Mouse (Mus musculus) heart, adult 2 months (tissue): ENCODE results near the gene Zswim4. TPM values are rescaled to one million over a fixed set of nuclear protein-coding genes. Genes with fewer than 3 reads are reported as not detected.

Source experiments
- DNase-seq, 2 experiments: peaks; one replicate each; pipeline ENCODE4 v3.0.0; 2021
- H3K27ac ChIP-seq: fragments of 200-600 bp; 2 replicates; pipeline ENCODE4 v1.8.1; 2022
- H3K27me3 ChIP-seq: fragments of 200-500 bp; 2 replicates; pipeline ENCODE4 v1.6.1; 2012; ENCODE audit warnings: mild to moderate bottlenecking, low read length, inconsistent platforms, mixed read lengths; ENCODE audit not compliant: control insufficient read depth, insufficient read depth
- H3K36me3 ChIP-seq: fragments of 200-500 bp; 2 replicates; pipeline ENCODE4 v1.6.1; 2012; ENCODE audit warnings: low read length, inconsistent platforms; ENCODE audit not compliant: control insufficient read depth, insufficient read depth
- H3K4me1 ChIP-seq: fragments of 200-500 bp; 2 replicates; pipeline ENCODE4 v1.6.1; 2011; ENCODE audit warnings: low read length; ENCODE audit not compliant: control insufficient read depth, insufficient read depth
- H3K4me3 ChIP-seq: fragments of 200-600 bp; 2 replicates; pipeline ENCODE4 v1.8.1; 2022
- H3K79me2 ChIP-seq: fragments of 200-500 bp; replicated peaks from 2 replicates; pipeline ENCODE4 v1.6.1; 2012; ENCODE audit warnings: mild to moderate bottlenecking, inconsistent platforms, low read length, moderate library complexity, mixed read lengths; ENCODE audit not compliant: control insufficient read depth, insufficient read depth
- H3K9ac ChIP-seq: fragments of 200-500 bp; 2 replicates; pipeline ENCODE4 v1.6.1; 2012; ENCODE audit warnings: low read depth, mild to moderate bottlenecking, control low read depth, inconsistent platforms, low read length, mixed read lengths
- CTCF ChIP-seq: fragments of 200-600 bp; IDR thresholded peaks from 2 replicates; pipeline ENCODE4 v1.8.1; 2022; ENCODE audit warnings: antibody characterized with exemption, mild to moderate bottlenecking, moderate library complexity
- EP300 ChIP-seq: fragments of 200-500 bp; IDR thresholded peaks from 2 replicates; pipeline ENCODE4 v1.6.1; 2011; ENCODE audit warnings: low read depth, low read length, control low read depth; ENCODE audit not compliant: insufficient read depth
- POLR2A ChIP-seq: fragments of 200-500 bp; IDR thresholded peaks from 2 replicates; pipeline ENCODE4 v1.6.1; 2011; ENCODE audit warnings: mild to moderate bottlenecking, low read depth, low read length, control low read depth; ENCODE audit not compliant: insufficient read depth
- WGBS: fragments of 180-500 bp; shearing (Covaris S2); methylation state at CpG from one replicate; pipeline ENCODE4 v1.1.7; 2018; 5-methylcytosine and 5-hydroxymethylcytosine counted together
- intact Hi-C: fragments of 180-260 bp; cut with DNase I; formaldehyde crosslinking; loops from one replicate; pipeline ENCODE4 v1.15.1; 2025
- polyA plus RNA-seq: library from polyadenylated mRNA; depleted of rRNA; stranded (reverse); fragments of >200 nt; gene quantifications from 2 replicates; pipeline ENCODE4 v1.2.3, GENCODE M21; 2012
- total RNA-seq, 2 experiments: library from RNA; stranded (reverse); gene quantifications; 2 replicates each; pipeline ENCODE4 v1.2.3; 2021

The Zswim4 gene
- total and polyA plus RNA-seq, 3 experiments = 6.8 to 10.4 (median 8.2) TPM

DNA sequence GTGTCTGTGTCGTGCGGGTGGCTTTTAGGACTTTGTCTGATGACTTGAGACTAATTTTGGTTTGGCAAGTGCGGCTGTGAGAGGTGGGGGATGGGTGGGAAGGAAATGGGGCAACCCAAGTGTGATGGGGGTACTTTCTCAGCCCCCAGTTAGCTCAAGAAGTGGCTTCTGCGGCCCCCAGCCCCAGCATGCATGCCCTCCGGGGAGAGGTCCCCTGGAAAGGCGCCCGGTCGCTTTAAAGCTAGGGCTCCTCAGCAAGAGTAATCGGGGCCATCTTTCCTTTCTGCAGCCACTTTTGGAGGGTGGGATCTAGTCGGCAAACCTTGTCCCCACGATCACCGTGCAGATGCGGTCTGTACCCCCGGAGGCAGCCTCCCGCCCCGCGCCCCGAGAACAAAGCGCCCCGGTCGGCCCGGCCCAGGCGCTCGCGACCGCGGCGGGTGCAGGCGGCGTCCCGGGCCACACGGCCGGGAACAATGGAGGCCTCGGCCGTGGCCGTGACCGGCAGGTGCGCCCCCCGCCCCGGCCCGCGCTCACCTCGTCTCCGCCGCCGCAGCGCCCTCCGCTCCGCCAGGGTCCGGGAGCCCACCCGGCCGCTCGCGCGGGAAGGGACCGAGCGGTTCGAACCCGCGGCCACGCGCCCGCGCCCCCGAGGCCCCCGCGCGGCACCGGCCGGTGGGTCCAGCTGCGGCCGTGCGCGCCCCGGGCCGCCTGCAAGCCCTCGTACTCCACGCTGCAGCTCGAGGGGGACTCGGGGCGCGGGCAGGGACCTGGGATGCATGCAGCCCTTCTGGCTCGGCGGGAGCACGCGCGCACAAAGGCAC lies 53.4 kb downstream of the Zswim4 start:
- WGBS = 2% methylated on average over 80 of the region's 87 CpGs
- intact Hi-C loops = loop anchor here (10.0 kb wide), 1 partner anchor 439 kb away; the partner anchor contains the start of gene Adgre5
- peak; percentile 47 to 66 for DNase-seq

DNA sequence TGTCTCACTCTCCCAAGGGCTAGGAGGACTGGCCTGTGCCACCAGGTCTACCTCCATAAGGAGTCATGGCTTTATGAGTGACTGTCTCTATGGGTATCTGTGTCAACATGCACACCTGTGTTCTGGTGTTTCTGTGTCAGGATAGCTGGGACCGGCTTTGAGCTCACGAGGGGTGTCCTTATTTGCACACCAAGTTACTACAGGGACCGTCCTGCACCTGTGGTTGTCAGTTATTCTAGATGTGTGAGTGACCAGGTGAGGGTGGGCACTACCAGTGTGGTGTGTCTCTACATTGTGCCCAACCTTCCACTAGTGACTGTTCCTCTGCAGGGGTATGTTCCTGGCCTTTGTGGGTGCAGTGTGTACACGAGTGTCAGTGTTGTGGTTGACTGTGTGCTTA lies 54.0 kb downstream of the Zswim4 start:
- no peaks in the 10 kb centered on the region for H3K27me3 ChIP-seq
- no peak overlapping the region for H3K27ac ChIP-seq
- DNase-seq = no peak
- H3K4me1 ChIP-seq = peaks cover 6% of the 10 kb centered on the region
- TF ChIP-seq EP300 (no peak), CTCF (no peak), POLR2A (no peak)
- WGBS = 73% methylated on average over 4 of the region's 4 CpGs
- H3K36me3 ChIP-seq = no peaks in the 10 kb centered on the region
- peak overlapping the region; percentile 83 for H3K9ac ChIP-seq
- intact Hi-C loops = loop anchor here (10.0 kb wide), 1 partner anchor 438 kb away; the partner anchor contains the start of gene Adgre5
- no peaks in the 10 kb centered on the region for H3K79me2 ChIP-seq
- H3K4me3 ChIP-seq = peak overlapping the region; percentile 58; the same call in 1 of the 2 replicates

More for the DNA sequence above, 53.4 kb downstream of the Zswim4 start:
- Histone ChIP-seq H3K4me3 (peak overlapping the region; percentile 58), H3K27me3 (no peaks in the 10 kb centered on the region), H3K79me2 (no peaks in the 10 kb centered on the region), H3K27ac (peak overlapping the region; percentile 55), H3K36me3 (no peaks in the 10 kb centered on the region), H3K4me1 (peaks cover 6% of the 10 kb centered on the region), H3K9ac (peak overlapping the region; percentile 83)
- TF ChIP-seq EP300 (no peak), POLR2A (no peak), CTCF (no peak)

GRCm38 (mm10) chr8:84180530-84181190 lies 56.2 kb downstream of the Zswim4 start:
- intact Hi-C loops = loop anchor here (2.0 to 10.0 kb wide), 2 partner anchors 32 to 436 kb away; partner anchors contain the start of genes 4930432K21Rik and Adgre5
- Histone ChIP-seq H3K4me3 (no peak overlapping the region; the same call in 1 of the 2 replicates), H3K79me2 (no peaks in the 10 kb centered on the region), H3K27me3 (no peaks in the 10 kb centered on the region), H3K4me1 (peaks cover 4% of the 10 kb centered on the region), H3K27ac (no peak overlapping the region), H3K36me3 (no peaks in the 10 kb centered on the region), H3K9ac (no peak overlapping the region)
- 7% methylated on average over 16 of the region's 16 CpGs for WGBS
- peak; percentile 51 to 57 for DNase-seq
- no peak for TF ChIP-seq CTCF
- no peak for TF ChIP-seq EP300
- TF ChIP-seq POLR2A = no peak

DNA sequence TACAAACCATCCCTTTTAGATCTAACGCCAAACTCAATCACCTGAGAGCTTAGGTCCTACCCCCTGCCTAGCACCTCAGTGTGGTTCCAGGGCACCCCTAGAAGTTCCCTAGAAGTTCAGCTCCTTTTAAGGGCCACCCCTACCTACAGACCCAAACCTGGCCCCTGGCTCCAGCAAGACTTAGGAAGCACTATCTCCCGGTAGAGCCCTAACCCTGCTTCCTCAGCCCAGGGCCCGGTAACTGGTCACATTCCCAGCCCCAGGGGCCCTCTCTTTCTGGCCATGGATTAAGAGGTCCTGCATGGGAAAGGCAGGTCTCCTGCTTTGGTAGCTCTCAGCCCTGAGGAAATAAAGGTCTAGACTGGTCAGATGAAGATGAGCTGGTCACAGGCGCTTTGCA lies 56.9 kb downstream of the Zswim4 start:
- TF ChIP-seq EP300 = no peak
- TF ChIP-seq POLR2A = no peak
- no peak for TF ChIP-seq CTCF
- Histone ChIP-seq H3K4me1 (peaks cover 4% of the 10 kb centered on the region), H3K36me3 (no peaks in the 10 kb centered on the region), H3K4me3 (no peak overlapping the region), H3K27me3 (no peaks in the 10 kb centered on the region), H3K27ac (no peak overlapping the region), H3K79me2 (no peaks in the 10 kb centered on the region), H3K9ac (no peak overlapping the region)
- intact Hi-C loops = loop anchor here (2.0 to 10.0 kb wide), 2 partner anchors 31 to 435 kb away; partner anchors contain the start of genes 4930432K21Rik and Adgre5
- no peak for DNase-seq
- WGBS = 53% methylated on average over 4 of the region's 4 CpGs

DNA sequence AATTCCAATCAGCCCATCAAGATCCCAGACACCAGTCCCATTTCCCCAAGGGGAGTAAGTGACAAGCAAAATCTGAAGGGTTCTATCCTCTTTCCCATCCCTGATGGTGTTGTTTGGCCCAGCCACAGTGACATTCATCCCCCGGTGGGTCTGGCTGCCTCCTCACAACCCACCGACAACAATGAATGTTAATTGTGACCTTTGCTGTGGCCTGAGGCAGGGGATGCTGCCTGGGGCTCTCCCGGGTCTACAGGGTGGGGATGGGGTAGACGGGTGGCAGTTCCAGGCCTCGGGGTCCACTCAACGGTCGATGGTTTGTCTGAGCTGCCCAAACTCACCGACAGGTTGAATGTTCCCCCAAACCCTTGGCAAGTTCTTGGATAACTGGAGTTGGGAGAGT lies 58.3 kb downstream of the Zswim4 start:
- intact Hi-C loops = no loop called here
- TF ChIP-seq CTCF (no peak), EP300 (no peak), POLR2A (no peak)
- Histone ChIP-seq H3K27ac (no peak overlapping the region), H3K4me3 (no peak overlapping the region), H3K27me3 (no peaks in the 10 kb centered on the region), H3K9ac (no peak overlapping the region), H3K4me1 (peaks cover 4% of the 10 kb centered on the region), H3K79me2 (no peaks in the 10 kb centered on the region), H3K36me3 (no peaks in the 10 kb centered on the region)
- no peak for DNase-seq
- 92% methylated on average over 8 of the region's 8 CpGs for WGBS
